Mouse (Mus musculus) MEL (cell line): ENCODE measurements around the gene Atp23. TPM values are rescaled to one million over a fixed set of nuclear protein-coding genes. Genes with fewer than 3 reads are reported as not detected.
"Not testable (repeated sequence)": the region's sequence is repeated elsewhere in the genome, so short reads cannot be mapped to it uniquely, and the experiment has no call there.

Source experiments
- DNase-seq: peaks from one replicate; pipeline ENCODE4 v3.0.0; 2011; ENCODE audit warnings: low read depth, low spot score
- H3K27ac ChIP-seq: 2 replicates; pipeline ENCODE4 v1.5.1; 2012; ENCODE audit warnings: low read depth, mild to moderate bottlenecking, control low read depth, low read length, moderate library complexity; ENCODE audit not compliant: control insufficient read depth
- H3K27me3 ChIP-seq, 2 experiments: fragments of 150-350 bp in 1 of 2; sonication (generic) in 1 of 2; 2 replicates each; pipeline ENCODE4 v1.6.1; 2012; ENCODE audit warnings: low read length in 2 of 2, mild to moderate bottlenecking in 2 of 2, improper control_type of control experiment in 1 of 2, moderate library complexity in 1 of 2; ENCODE audit not compliant: insufficient read depth in 2 of 2, control insufficient read depth in 1 of 2
- H3K36me3 ChIP-seq, 2 experiments: 2 replicates each; pipeline ENCODE4 v1.6.1; 2012 to 2014; ENCODE audit warnings: low read length in 2 of 2, improper control_type of control experiment in 1 of 2, inconsistent platforms in 1 of 2, mild to moderate bottlenecking in 1 of 2; ENCODE audit not compliant: insufficient read depth in 2 of 2, control insufficient read depth in 1 of 2
- H3K4me1 ChIP-seq, 2 experiments: fragments of 150-350 bp in 1 of 2; sonication (generic) in 1 of 2; 2 replicates each; pipeline ENCODE4 v1.6.1; 2012; ENCODE audit warnings: low read length in 2 of 2, improper control_type of control experiment in 1 of 2, mild to moderate bottlenecking in 1 of 2; ENCODE audit not compliant: insufficient read depth in 2 of 2, control insufficient read depth in 1 of 2
- H3K4me3 ChIP-seq, 2 experiments: fragments of 150-350 bp in 1 of 2; sonication (generic) in 1 of 2; 2 replicates each; pipeline ENCODE4 v1.5.1; 2012; ENCODE audit warnings: low read depth in 2 of 2, low read length in 2 of 2, mild to moderate bottlenecking in 2 of 2, moderate library complexity in 2 of 2, control low read depth in 1 of 2, improper control_type of control experiment in 1 of 2; ENCODE audit not compliant: control insufficient read depth in 1 of 2, insufficient read depth in 1 of 2
- H3K79me2 ChIP-seq: 2 replicates; pipeline ENCODE4 v1.6.1; 2012; ENCODE audit warnings: mild to moderate bottlenecking, low read length, moderate library complexity; ENCODE audit not compliant: control insufficient read depth, poor library complexity, insufficient read depth
- H3K9ac ChIP-seq: 2 replicates; pipeline ENCODE4 v1.6.1; 2012; ENCODE audit warnings: low read depth, mild to moderate bottlenecking, control low read depth, low read length, moderate library complexity; ENCODE audit not compliant: control insufficient read depth, poor library complexity, severe bottlenecking
- H3K9me3 ChIP-seq: fragments of 150-350 bp; sonication (generic); replicated peaks from 2 replicates; pipeline ENCODE4 v1.6.1; 2012; ENCODE audit warnings: mild to moderate bottlenecking, low read length, improper control_type of control experiment, moderate library complexity; ENCODE audit not compliant: insufficient read depth
- EP300 ChIP-seq, 2 experiments: IDR thresholded peaks; 2 replicates each; pipeline ENCODE4 v1.6.1; 2011; ENCODE audit warnings: improper control_type of control experiment in 2 of 2, low read length in 2 of 2, low read depth in 1 of 2, mild to moderate bottlenecking in 1 of 2
- MAFK ChIP-seq: IDR thresholded peaks from 2 replicates; pipeline ENCODE4 v1.6.1; 2011; ENCODE audit warnings: low read depth, mild to moderate bottlenecking, low read length, improper control_type of control experiment, borderline replicate concordance
- MAX ChIP-seq: IDR thresholded peaks from 2 replicates; pipeline ENCODE4 v1.6.1; 2011; ENCODE audit warnings: low read length, improper control_type of control experiment
- MAZ ChIP-seq: IDR thresholded peaks from 2 replicates; pipeline ENCODE4 v1.6.1; 2012; ENCODE audit warnings: low read depth, mild to moderate bottlenecking, inconsistent platforms, low read length, improper control_type of control experiment
- MYC ChIP-seq: IDR thresholded peaks from 2 replicates; pipeline ENCODE4 v1.6.1; 2011; ENCODE audit warnings: low read depth, mild to moderate bottlenecking, low read length, improper control_type of control experiment, moderate library complexity
- NELFE ChIP-seq: IDR thresholded peaks from 2 replicates; pipeline ENCODE4 v1.6.1; 2011; ENCODE audit warnings: low read depth, low read length, improper control_type of control experiment
- POLR2AphosphoS2 ChIP-seq: IDR thresholded peaks from 2 replicates; pipeline ENCODE4 v1.6.1; 2011; ENCODE audit warnings: low read length, improper control_type of control experiment
- POLR2AphosphoS5 ChIP-seq: IDR thresholded peaks from 2 replicates; pipeline ENCODE4 v1.6.1; 2012; ENCODE audit warnings: low read depth, borderline replicate concordance, mild to moderate bottlenecking, inconsistent platforms, low read length, moderate library complexity, mixed read lengths
- RAD21 ChIP-seq: IDR thresholded peaks from 2 replicates; pipeline ENCODE4 v1.6.1; 2011; ENCODE audit warnings: mild to moderate bottlenecking, low read depth, low read length, improper control_type of control experiment
- TCF12 ChIP-seq: IDR thresholded peaks from 2 replicates; pipeline ENCODE4 v1.6.1; 2014; ENCODE audit warnings: low read depth, mild to moderate bottlenecking, inconsistent platforms, low read length, improper control_type of control experiment, moderate library complexity
- ZNF384 ChIP-seq: IDR thresholded peaks from 2 replicates; pipeline ENCODE4 v1.6.1; 2012; ENCODE audit warnings: low read depth, mild to moderate bottlenecking, inconsistent platforms, low read length, improper control_type of control experiment
- polyA plus RNA-seq, 2 experiments: library from polyadenylated mRNA; stranded (reverse) in 1 of 2; unstranded in 1 of 2; fragments of >175 nt in 1 of 2; fragments of >200 nt in 1 of 2; gene quantifications; 2 replicates each; pipeline versions ENCODE4 v1.2.1 to v1.2.4; 2012; ENCODE audit warnings: low replicate concordance in 2 of 2, low read depth in 1 of 2; ENCODE audit not compliant: insufficient read length in 2 of 2, insufficient read depth in 1 of 2, missing spikeins in 1 of 2
- total RNA-seq: library from RNA; depleted of rRNA; stranded (reverse); fragments of 300-350 nt; gene quantifications from 2 replicates; pipeline ENCODE4 v1.2.3, GENCODE M21; 2012

Atp23 gene
- total and polyA plus RNA-seq, 3 experiments = 23.0 to 26.1 TPM; not detected in 1

- no peaks in the 10 kb centered on the region for H3K79me2 ChIP-seq
- no peak overlapping the region for H3K4me3 ChIP-seq
- H3K27me3 ChIP-seq = no peaks in the 10 kb centered on the region
- peak; percentile 20 for DNase-seq
- no peak overlapping the region for H3K9ac ChIP-seq
- peaks cover 0 to 5% of the 10 kb centered on the region in 2 experiments; a peak in 2 of 4 replicates for H3K36me3 ChIP-seq
- H3K9me3 ChIP-seq = no peaks in the 10 kb centered on the region
- H3K4me1 ChIP-seq = peaks cover 0 to 2% of the 10 kb centered on the region in 2 experiments; a peak in 1 of 4 replicates
- no peak overlapping the region; the same call in 1 of the 2 replicates for H3K27ac ChIP-seq
- TF ChIP-seq TCF12 (peak; percentile 28; the same call in 1 of the 2 replicates), NELFE (no peak), POLR2AphosphoS2 (no peak), EP300 (IDR thresholded peaks at IDR 0.05; ENCODE audit: low read depth in 1 of 2, low read length in 2 of 2) (peak in 1 of 2 experiments; percentile 38; a peak in 1 of 4 replicates), MAFK (no peak), RAD21 (no peak), MYC (no peak)
These were observed 73.1 kb downstream of the Atp23 start for GRCm38 (mm10) chr10:126827941-126828593.

GRCm38 (mm10) chr10:126826982-126827381 is 74.2 kb downstream of the Atp23 start:
- Histone ChIP-seq H3K27ac (no peak overlapping the region), H3K27me3 (no peaks in the 10 kb centered on the region), H3K9me3 (no peaks in the 10 kb centered on the region), H3K36me3 (peaks cover 0 to 5% of the 10 kb centered on the region in 2 experiments; a peak in 2 of 4 replicates), H3K4me3 (no peak overlapping the region), H3K79me2 (no peaks in the 10 kb centered on the region), H3K9ac (no peak overlapping the region), H3K4me1 (peaks cover 0 to 2% of the 10 kb centered on the region in 2 experiments; a peak in 1 of 4 replicates)
- no peak for DNase-seq
- TF ChIP-seq MAX = no peak
- no peak for TF ChIP-seq RAD21
- no peak for TF ChIP-seq EP300 (IDR thresholded peaks at IDR 0.05; ENCODE audit: low read depth in 1 of 2, low read length in 2 of 2)
- no peak for TF ChIP-seq POLR2AphosphoS5
- no peak for TF ChIP-seq MAZ
- no peak for TF ChIP-seq ZNF384

GRCm38 (mm10) chr10:126826216-126826615 is 74.9 kb downstream of the Atp23 start:
- not testable (repeated sequence) for H3K4me3 ChIP-seq, DNase-seq, H3K9ac ChIP-seq, H3K79me2 ChIP-seq, H3K27ac ChIP-seq, H3K36me3 ChIP-seq, H3K9me3 ChIP-seq, H3K27me3 ChIP-seq, H3K4me1 ChIP-seq
